Mouse (Mus musculus) midbrain, postnatal 0 days (tissue): ENCODE measurements around the gene Terb1. TPM values are rescaled to one million over a fixed set of nuclear protein-coding genes. Genes with fewer than 3 reads are reported as not detected.

Experiments
- ATAC-seq: fragments of 200-750 bp; cut with Nextera tagmentation; 2 replicates; pipeline ENCODE4 v1.8.0; 2017; ENCODE audit warnings: moderate number of reproducible peaks, mild to moderate bottlenecking, moderate TSS enrichment, moderate library complexity; ENCODE audit not compliant: low FRiP score
- DNase-seq: peaks from one replicate; pipeline ENCODE4 v3.0.0-alpha.2; 2015; ENCODE audit warnings: low spot score
- H3K27ac ChIP-seq: fragments of 300-500 bp; sonication (generic); 2 replicates; pipeline ENCODE4 v1.5.1; 2014; ENCODE audit warnings: low read depth, mild to moderate bottlenecking, low read length, mixed read lengths
- H3K27me3 ChIP-seq: fragments of 300-500 bp; sonication (generic); 2 replicates; pipeline ENCODE4 v1.6.1; 2014; ENCODE audit warnings: low read length, control low read depth, mixed read lengths; ENCODE audit not compliant: insufficient read depth
- H3K36me3 ChIP-seq: fragments of 300-500 bp; sonication (generic); 2 replicates; pipeline ENCODE4 v1.6.1; 2014; ENCODE audit warnings: low read length, control low read depth, mixed read lengths; ENCODE audit not compliant: insufficient read depth
- H3K4me1 ChIP-seq: fragments of 300-500 bp; sonication (generic); 2 replicates; pipeline ENCODE4 v1.6.1; 2014; ENCODE audit warnings: mild to moderate bottlenecking, control low read depth, antibody characterized with exemption, low read length, mixed read lengths; ENCODE audit not compliant: insufficient read depth
- H3K4me2 ChIP-seq: fragments of 300-500 bp; sonication (generic); 2 replicates; pipeline ENCODE4 v1.6.1; 2014; ENCODE audit warnings: low read depth, mild to moderate bottlenecking, low read length, mixed read lengths; ENCODE audit not compliant: poor library complexity, severe bottlenecking
- H3K4me3 ChIP-seq: fragments of 300-500 bp; sonication (generic); 2 replicates; pipeline ENCODE4 v1.5.1; 2014; ENCODE audit warnings: low read depth, mild to moderate bottlenecking, low read length, moderate library complexity
- H3K9ac ChIP-seq: fragments of 300-500 bp; sonication (generic); replicated peaks from 2 replicates; pipeline ENCODE4 v1.6.1; 2014; ENCODE audit warnings: mild to moderate bottlenecking, low read length, moderate library complexity, mixed read lengths; ENCODE audit not compliant: poor library complexity, severe bottlenecking
- H3K9me3 ChIP-seq: fragments of 300-500 bp; sonication (generic); 2 replicates; pipeline ENCODE4 v1.6.1; 2016; ENCODE audit warnings: low read length, control low read depth
- CTCF ChIP-seq: IDR thresholded peaks from 2 replicates; pipeline ENCODE4 v1.5.1; 2016; ENCODE audit warnings: antibody characterized with exemption, mild to moderate bottlenecking
- WGBS: fragments of 180-500 bp; shearing (Covaris S2); extraction: QIAGEN DNeasy Blood & Tissue Kit; methylation state at CpG from one replicate; pipeline ENCODE4 v1.1.7; 2014; 5-methylcytosine and 5-hydroxymethylcytosine counted together
- polyA plus RNA-seq: library from polyadenylated mRNA; unstranded; fragments of >200 nt; fragmentation: Nextera tagmentation; extraction: Ambion mirVana; gene quantifications from 2 replicates; pipeline ENCODE4 v1.2.1, GENCODE M21; 2015
- total RNA-seq: library from RNA; depleted of rRNA; stranded (reverse); fragments of >200 nt; gene quantifications from 2 replicates; pipeline ENCODE4 v1.2.3, GENCODE M21; 2014

Terb1 gene
- total and polyA plus RNA-seq, 2 experiments from 2014 or later: 0.68 to 0.71 TPM

GRCm38 (mm10) chr8:104445248-104445647 lies 64.5 kb downstream of the Terb1 start:
- Histone ChIP-seq H3K27ac (no peak overlapping the region), H3K9ac (no peak overlapping the region), H3K27me3 (no peaks in the 10 kb centered on the region), H3K4me2 (no peak overlapping the region), H3K4me3 (no peak overlapping the region), H3K36me3 (no peaks in the 10 kb centered on the region), H3K9me3 (no peaks in the 10 kb centered on the region), H3K4me1 (no peaks in the 10 kb centered on the region; the same call in 1 of the 2 replicates)
- DNase-seq: no peak
- no peak for ATAC-seq
- TF ChIP-seq CTCF: no peak
- 64% methylated on average over 6 of the region's 6 CpGs for WGBS

- Histone ChIP-seq H3K4me1 (no peaks in the 10 kb centered on the region; the same call in 1 of the 2 replicates), H3K9ac (peak overlapping the region; percentile 96), H3K27ac (peak overlapping the region; percentile 95), H3K4me2 (peak overlapping the region; percentile 71; the same call in 1 of the 2 replicates), H3K36me3 (peaks cover 18% of the 10 kb centered on the region), H3K4me3 (peak overlapping the region; percentile 98), H3K9me3 (no peaks in the 10 kb centered on the region), H3K27me3 (no peaks in the 10 kb centered on the region)
- DNase-seq: no peak
- no peak for TF ChIP-seq CTCF
- peak; percentile 11; the same call in 1 of the 2 replicates for ATAC-seq
- 65% methylated on average over 7 of the region's 7 CpGs for WGBS
These were observed 66.5 kb downstream of the Terb1 start for GRCm38 (mm10) chr8:104443125-104443679.

GRCm38 (mm10) chr8:104442299-104443124 lies 67.2 kb downstream of the Terb1 start, which contains the start of gene Dync1li2:
Gene Dync1li2, minus strand, starts transcription at chr8:104443047.
- ATAC-seq: peak; percentile 89
- H3K36me3 ChIP-seq: peaks cover 18% of the 10 kb centered on the region
- peak within 1 kb of the TSS; percentile 98 for H3K4me3 ChIP-seq

GRCm38 (mm10) chr8:104441613-104442012 lies 68.1 kb downstream of the Terb1 start:
- ATAC-seq (no peak), DNase-seq (no peak)
- peak overlapping the region; percentile 96 for H3K9ac ChIP-seq
- no peaks in the 10 kb centered on the region; the same call in 1 of the 2 replicates for H3K4me1 ChIP-seq
- TF ChIP-seq CTCF: no peak
- 45% methylated on average over 7 of the region's 7 CpGs for WGBS
- no peaks in the 10 kb centered on the region for H3K27me3 ChIP-seq
- no peaks in the 10 kb centered on the region for H3K9me3 ChIP-seq
- peak overlapping the region; percentile 71 for H3K4me2 ChIP-seq
- H3K36me3 ChIP-seq: peaks cover 26% of the 10 kb centered on the region
- H3K27ac ChIP-seq: peak overlapping the region; percentile 95; the same call in 1 of the 2 replicates
- peak overlapping the region; percentile 98 for H3K4me3 ChIP-seq

More at GRCm38 (mm10) chr8:104442299-104443124, 67.2 kb downstream of the Terb1 start, which contains the start of gene Dync1li2:
- DNase-seq: peak; percentile 91
- WGBS: under 1% methylated on average over 66 of the region's 75 CpGs
- H3K4me2 ChIP-seq: peak within 1 kb of the TSS; percentile 71
- H3K9ac ChIP-seq: peak within 1 kb of the TSS; percentile 96
- H3K4me1 ChIP-seq: no peaks in the 10 kb centered on the region; the same call in 1 of the 2 replicates
- peak; percentile 90 for TF ChIP-seq CTCF
- no peaks in the 10 kb centered on the region for H3K9me3 ChIP-seq
- no peaks in the 10 kb centered on the region for H3K27me3 ChIP-seq
- H3K27ac ChIP-seq: peak within 1 kb of the TSS; percentile 95

GRCm38 (mm10) chr8:104439461-104439860 lies 70.2 kb downstream of the Terb1 start:
- TF ChIP-seq CTCF: no peak
- Histone ChIP-seq H3K9me3 (no peaks in the 10 kb centered on the region), H3K4me2 (no peak overlapping the region), H3K4me1 (no peaks in the 10 kb centered on the region; the same call in 1 of the 2 replicates), H3K27me3 (no peaks in the 10 kb centered on the region), H3K27ac (no peak overlapping the region), H3K4me3 (no peak overlapping the region), H3K9ac (no peak overlapping the region), H3K36me3 (peaks cover 44% of the 10 kb centered on the region)
- 94% methylated on average over 8 of the region's 8 CpGs for WGBS
- ATAC-seq (no peak), DNase-seq (no peak)
